Mouse (Mus musculus): ENCODE measurements around the gene Gm15097. TPM values are rescaled to one million over a fixed set of nuclear protein-coding genes. Genes with fewer than 3 reads are reported as not detected.
"Not testable (repeated sequence)": the region's sequence is repeated elsewhere in the genome, so short reads cannot be mapped to it uniquely, and the experiment has no call there.

Gm15097 gene
- not detected in 2 replicates for polyA plus RNA-seq (2012; ENCODE audit: insufficient read depth, insufficient read length, missing spikeins)

GRCm38 (mm10) chrX:149784173-149784572 is at the start of gene Gm15097:
TSS of gene Gm15097 (plus strand) at chrX:149784473.
- H3K27ac ChIP-seq (ENCODE audit: insufficient read depth, low read depth, low read length); H3K4me1 ChIP-seq (ENCODE audit: control insufficient read depth, insufficient read depth, low read length); H3K4me3 ChIP-seq (ENCODE audit: insufficient read depth, low read length): not testable (repeated sequence)

GRCm38 (mm10) chrX:149762853-149763252 is 21.4 kb upstream of the Gm15097 start:
- H3K4me1 ChIP-seq (ENCODE audit: control insufficient read depth, insufficient read depth, low read length); H3K4me3 ChIP-seq (ENCODE audit: insufficient read depth, low read length); H3K27ac ChIP-seq (ENCODE audit: insufficient read depth, low read depth, low read length): not testable (repeated sequence)

- not testable (repeated sequence) for H3K4me1 ChIP-seq (ENCODE audit: control insufficient read depth, insufficient read depth, low read length); H3K4me3 ChIP-seq (ENCODE audit: insufficient read depth, low read length)
Observed at GRCm38 (mm10) chrX:149811178-149811577, 26.9 kb downstream of the Gm15097 start.

More at GRCm38 (mm10) chrX:149811178-149811577, 26.9 kb downstream of the Gm15097 start:
- H3K27ac ChIP-seq (ENCODE audit: insufficient read depth, low read depth, low read length), result not testable (repeated sequence)

Other genes with a start within 250 kb of the Gm15097 start
- not detected in 2 replicates for gene Gm10439, start 189.9 kb upstream of the Gm15097 start, polyA plus RNA-seq (2012; ENCODE audit: insufficient read depth, insufficient read length, missing spikeins)
- gene Gm15091, start 157.2 kb downstream of the Gm15097 start, polyA plus RNA-seq (2012; ENCODE audit: insufficient read depth, insufficient read length, missing spikeins), result not detected in 2 replicates

Data from bone marrow macrophage, adult 2 months (primary cell).